Mouse (Mus musculus) brain, embryonic 14.5 days (tissue): Measurements from ENCODE around the gene Gm20604.

Experiments used
- CTCF ChIP-seq: fragments of 200-500 bp; IDR thresholded peaks from 2 replicates; pipeline ENCODE4 v1.5.1; 2012; ENCODE audit warnings: inconsistent platforms, mild to moderate bottlenecking, moderate library complexity, borderline replicate concordance; ENCODE audit not compliant: insufficient read depth, insufficient read length; ENCODE audit errors: extremely low read depth
- POLR2A ChIP-seq: fragments of 200-500 bp; IDR thresholded peaks from 2 replicates; pipeline ENCODE4 v1.6.1; 2012; ENCODE audit warnings: mild to moderate bottlenecking, inconsistent platforms, borderline replicate concordance; ENCODE audit not compliant: poor library complexity, insufficient read depth, insufficient read length, severe bottlenecking; ENCODE audit errors: extremely low read depth

- TF ChIP-seq CTCF (no peak), POLR2A (no peak)
Observed at GRCm38 (mm10) chr12:102696635-102697354, 61.7 kb downstream of the Gm20604 start.
